ENCODE assay signal across 8 mouse cellular contexts in genomic region chr10:34316571-34317216, GRCm38 (mm10). TPM values are rescaled to one million over a fixed set of nuclear protein-coding genes. Genes with fewer than 3 reads are reported as not detected.
DNase-seq lines count a peak whose midpoint lies in the region; ATAC-seq and TF ChIP-seq lines count a peak whose summit lies in the region.

No protein-coding gene starts in this region.

- H3K4me3 ChIP-seq in heart, embryonic 11.5 days (ENCODE audit: low read depth, low read length), result no peak overlapping the region
- H3K4me3 ChIP-seq in embryonic facial prominence, embryonic 12.5 days, result no peak overlapping the region
- no peak overlapping the region for H3K4me3 ChIP-seq in intestine, embryonic 14.5 days (ENCODE audit: low read depth, low read length)
- no peak overlapping the region for H3K4me3 ChIP-seq in limb, embryonic 14.5 days (replicated peaks; ENCODE audit: low read length)

- no peak for DNase-seq in heart, postnatal 25 days (ENCODE audit: low spot score)
- DNase-seq in R1 (ENCODE audit: low read depth, low spot score), result peak; percentile 50
- no peak for DNase-seq in intestine, embryonic 14.5 days (ENCODE audit: low spot score)
- DNase-seq in limb, embryonic 14.5 days (ENCODE audit: low spot score), result no peak
- DNase-seq in right cerebral cortex, adult 18-20 months, result peak; percentile 79

- no peak overlapping the region for H3K27ac ChIP-seq in heart, embryonic 11.5 days (ENCODE audit: low read depth, low read length)
- peak overlapping the region; percentile 18; the same call in 1 of the 2 replicates for H3K27ac ChIP-seq in embryonic facial prominence, embryonic 12.5 days
- no peak overlapping the region for H3K27ac ChIP-seq in intestine, embryonic 14.5 days (ENCODE audit: low read depth)
- no peak overlapping the region for H3K27ac ChIP-seq in limb, embryonic 14.5 days (replicated peaks; ENCODE audit: low read depth, low read length)

- H3K4me1 ChIP-seq in heart, embryonic 11.5 days (ENCODE audit: control insufficient read depth, insufficient read depth, low read length), result peaks cover 8% of the 10 kb centered on the region
- peaks cover 9% of the 10 kb centered on the region; the same call in 1 of the 2 replicates for H3K4me1 ChIP-seq in embryonic facial prominence, embryonic 12.5 days
- H3K4me1 ChIP-seq in intestine, embryonic 14.5 days (replicated peaks; ENCODE audit: control insufficient read depth, insufficient read depth, low read length), result no peaks in the 10 kb centered on the region; the same call in 1 of the 2 replicates
- peaks cover 4% of the 10 kb centered on the region for H3K4me1 ChIP-seq in limb, embryonic 14.5 days (ENCODE audit: control insufficient read depth, insufficient read depth, low read length)

- H3K9me3 ChIP-seq in heart, embryonic 11.5 days (replicated peaks; ENCODE audit: control insufficient read depth, low read length), result no peaks in the 10 kb centered on the region
- H3K9me3 ChIP-seq in embryonic facial prominence, embryonic 12.5 days, result no peaks in the 10 kb centered on the region
- no peaks in the 10 kb centered on the region for H3K9me3 ChIP-seq in intestine, embryonic 14.5 days (ENCODE audit: control insufficient read depth, low read length)
- no peaks in the 10 kb centered on the region for H3K9me3 ChIP-seq in limb, embryonic 14.5 days (ENCODE audit: control insufficient read depth, low read length)

- H3K9ac ChIP-seq in heart, embryonic 11.5 days (ENCODE audit: low read depth, low read length), result no peak overlapping the region
- no peak overlapping the region for H3K9ac ChIP-seq in embryonic facial prominence, embryonic 12.5 days
- no peak overlapping the region for H3K9ac ChIP-seq in intestine, embryonic 14.5 days (ENCODE audit: low read length)
- H3K9ac ChIP-seq in limb, embryonic 14.5 days (ENCODE audit: low read depth, low read length, severe bottlenecking), result no peak overlapping the region

- H3K36me3 ChIP-seq in heart, embryonic 11.5 days (ENCODE audit: control insufficient read depth, insufficient read depth, low read length), result no peaks in the 10 kb centered on the region
- no peaks in the 10 kb centered on the region for H3K36me3 ChIP-seq in embryonic facial prominence, embryonic 12.5 days
- peaks cover 9% of the 10 kb centered on the region; the same call in 1 of the 2 replicates for H3K36me3 ChIP-seq in intestine, embryonic 14.5 days (ENCODE audit: control insufficient read depth, insufficient read depth, low read length)
- peaks cover under 1% of the 10 kb centered on the region; the same call in 1 of the 2 replicates for H3K36me3 ChIP-seq in limb, embryonic 14.5 days (ENCODE audit: control insufficient read depth, insufficient read depth, low read length)

- ATAC-seq in heart, embryonic 11.5 days (replicated peaks; ENCODE audit: insufficient number of reproducible peaks, low FRiP score, low TSS enrichment), result peak; percentile 74; the same call in 1 of the 2 replicates
- peak; percentile 78 for ATAC-seq in embryonic facial prominence, embryonic 12.5 days (ENCODE audit: insufficient number of reproducible peaks, insufficient read depth, low FRiP score, low TSS enrichment)
- ATAC-seq in intestine, embryonic 14.5 days (replicated peaks; ENCODE audit: low FRiP score, low TSS enrichment, low read depth), result peak; percentile 76
- peak; percentile 44; the same call in 1 of the 2 replicates for ATAC-seq in limb, embryonic 14.5 days (ENCODE audit: low FRiP score, low read depth)
- ATAC-seq in erythroid progenitor cell, adult 5-6 weeks (replicated peaks; ENCODE audit: low FRiP score, poor library complexity, severe bottlenecking), result no peak

- H3K4me2 ChIP-seq in heart, embryonic 11.5 days, result peak overlapping the region; percentile 14
- peak overlapping the region; percentile 27 for H3K4me2 ChIP-seq in embryonic facial prominence, embryonic 12.5 days (replicated peaks)
- peak overlapping the region; percentile 23; the same call in 1 of the 2 replicates for H3K4me2 ChIP-seq in intestine, embryonic 14.5 days (ENCODE audit: low read length)
- H3K4me2 ChIP-seq in limb, embryonic 14.5 days (replicated peaks; ENCODE audit: low read depth, low read length, severe bottlenecking), result no peak overlapping the region

- H3K27me3 ChIP-seq in heart, embryonic 11.5 days (ENCODE audit: control insufficient read depth, insufficient read depth, low read length), result no peaks in the 10 kb centered on the region
- no peaks in the 10 kb centered on the region for H3K27me3 ChIP-seq in embryonic facial prominence, embryonic 12.5 days
- no peaks in the 10 kb centered on the region for H3K27me3 ChIP-seq in intestine, embryonic 14.5 days (replicated peaks; ENCODE audit: control insufficient read depth, insufficient read depth, low read length)
- H3K27me3 ChIP-seq in limb, embryonic 14.5 days (ENCODE audit: control insufficient read depth, insufficient read depth, low read length), result no peaks in the 10 kb centered on the region

- under 1% methylated on average over 3 of the region's 3 CpGs for WGBS in heart, embryonic 11.5 days (ENCODE audit: insufficient replicate concordance)
- WGBS in embryonic facial prominence, embryonic 12.5 days, result 0% methylated on average over 3 of the region's 3 CpGs
- WGBS in intestine, embryonic 14.5 days, result 0% methylated on average over 3 of the region's 3 CpGs
- WGBS in limb, embryonic 14.5 days, result 5% methylated on average over 3 of the region's 3 CpGs

- no peak for TF ChIP-seq POLR2A in limb, embryonic 14.5 days (IDR thresholded peaks at IDR 0.05; ENCODE audit: borderline replicate concordance, extremely low read depth, insufficient read depth, insufficient read length)

- intact Hi-C loops in heart, postnatal 25 days (cut with DNase I), result no loop called here

RNA-seq across cellular contexts. Expression of gene Tspyl4, which starts 19.5 kb away (rescaled TPM):
- 6.3 and 9.5 TPM in 2 replicates for polyA plus RNA-seq in heart, embryonic 11.5 days (2014; fragmentation: Nextera tagmentation; extraction: Ambion mirVana)
- 10 to 100 TPM in 1 of 2 experiments, 1 to 10 TPM in 1; 8.4 to 10.7 TPM for total RNA-seq in heart, postnatal 25 days (2021)
- 37.8 and 40.2 TPM in 2 replicates for polyA plus RNA-seq in embryonic facial prominence, embryonic 12.5 days (2016; fragmentation: Nextera tagmentation; extraction: Ambion mirVana)
- 8.1 and 10.0 TPM in 2 replicates for polyA plus RNA-seq in intestine, embryonic 14.5 days (2014; fragmentation: Nextera tagmentation; extraction: Ambion mirVana)
- 13.4 and 13.8 TPM in 2 replicates for polyA plus RNA-seq in limb, embryonic 14.5 days (2012; rRNA removed)
- 7.5 and 11.6 TPM in 2 replicates for polyA plus RNA-seq in limb, embryonic 14.5 days (2014; fragmentation: Nextera tagmentation; extraction: Ambion mirVana)
- total RNA-seq in erythroid progenitor cell, adult 5-6 weeks (2015; ENCODE audit: low replicate concordance), result not detected in 2 replicates
- 0.77 TPM in 1 of 2 replicates, not detected in the other for total RNA-seq in erythroid progenitor cell, adult 5-6 weeks (2017; ENCODE audit: low replicate concordance)

RNA-seq across cellular contexts. Expression of gene Tspyl1, which starts 34.7 kb away (rescaled TPM):
- 52.7 and 57.3 TPM in 2 replicates for polyA plus RNA-seq in heart, embryonic 11.5 days (2014; fragmentation: Nextera tagmentation; extraction: Ambion mirVana)
- total RNA-seq in heart, postnatal 25 days (2021), result 10 to 100 TPM; 53.9 to 58.5 TPM
- polyA plus RNA-seq in embryonic facial prominence, embryonic 12.5 days (2016; fragmentation: Nextera tagmentation; extraction: Ambion mirVana), result 93.2 and 94.1 TPM in 2 replicates
- 41.1 and 48.3 TPM in 2 replicates for polyA plus RNA-seq in intestine, embryonic 14.5 days (2014; fragmentation: Nextera tagmentation; extraction: Ambion mirVana)
- polyA plus RNA-seq in limb, embryonic 14.5 days (2012; rRNA removed), result 39.6 and 40.7 TPM in 2 replicates
- polyA plus RNA-seq in limb, embryonic 14.5 days (2014; fragmentation: Nextera tagmentation; extraction: Ambion mirVana), result 44.4 and 51.5 TPM in 2 replicates
- total RNA-seq in erythroid progenitor cell, adult 5-6 weeks (2015; ENCODE audit: low replicate concordance), result 22.3 and 28.1 TPM in 2 replicates
- total RNA-seq in erythroid progenitor cell, adult 5-6 weeks (2017; ENCODE audit: low replicate concordance), result 25.0 and 30.9 TPM in 2 replicates

Comparison
In these comparisons a context has a peak if more than half of its experiments do, and no peak if none do; other contexts are left out.
1. DNase-seq: peak in R1 (single experiment) and right cerebral cortex, adult 18-20 months (single experiment); none in heart, postnatal 25 days (single experiment), intestine, embryonic 14.5 days (single experiment) and limb, embryonic 14.5 days (single experiment).